Mouse (Mus musculus): Measurements from ENCODE around the gene Lst1.
A peak's percentile ranks its signal among the peaks of the same experiment; 100 is the strongest.

GRCm38 (mm10) chr17:35193881-35194843, 5.9 kb upstream of the Lst1 start, which contains the start of gene Ltb:
- TF ChIP-seq USF1 (IDR thresholded peaks at IDR 0.05; ENCODE audit: low read depth, low read length) (no peak), MXI1 (IDR thresholded peaks at IDR 0.05; ENCODE audit: low read depth, low read length) (no peak), CTCF (conservative IDR thresholded peaks at IDR 0.05 in 1 of 2, IDR thresholded peaks at IDR 0.05 in 1 of 2; ENCODE audit: low read depth in 2 of 2, low read length in 2 of 2) (no peak), JUN (IDR thresholded peaks at IDR 0.05; ENCODE audit: insufficient read depth, low read depth, low read length) (no peak), EP300 (IDR thresholded peaks at IDR 0.05; ENCODE audit: low read length) (peak; percentile 41; the same call in 1 of the 2 replicates), POLR2A (IDR thresholded peaks at IDR 0.05; ENCODE audit: low read depth, low read length) (no peak), CHD2 (IDR thresholded peaks at IDR 0.05; ENCODE audit: low read length) (peak; percentile 33; the same call in 1 of the 2 replicates), MAZ (IDR thresholded peaks at IDR 0.05; ENCODE audit: low read depth, low read length) (0 out of 2 replicates have a peak, but pooled peaks have one; percentile 26), MAX (IDR thresholded peaks at IDR 0.05; ENCODE audit: low read length) (no peak), HCFC1 (IDR thresholded peaks at IDR 0.05; ENCODE audit: low read depth, low read length) (no peak), UBTF (IDR thresholded peaks at IDR 0.05; ENCODE audit: low read depth, low read length) (no peak), ELF1 (IDR thresholded peaks at IDR 0.05; ENCODE audit: low read depth, low read length) (0 out of 2 replicates have a peak, but pooled peaks have one; percentile 15)

Measured in CH12.LX (cell line).